Mouse (Mus musculus) ES-Bruce4 (cell line): ENCODE measurements around the gene Dnpep. TPM values are rescaled to one million over a fixed set of nuclear protein-coding genes. Genes with fewer than 3 reads are reported as not detected.

Experiments used
- H3K27ac ChIP-seq: 2 replicates; pipeline ENCODE4 v1.5.1; 2012; ENCODE audit warnings: low read length, inconsistent platforms; ENCODE audit not compliant: insufficient read depth
- H3K27me3 ChIP-seq: 2 replicates; pipeline ENCODE4 v1.6.1; 2012; ENCODE audit warnings: mild to moderate bottlenecking, low read length, inconsistent platforms; ENCODE audit not compliant: control insufficient read depth, poor library complexity, insufficient read depth, severe bottlenecking
- H3K36me3 ChIP-seq: 2 replicates; pipeline ENCODE4 v1.6.1; 2012; ENCODE audit warnings: inconsistent platforms, mild to moderate bottlenecking, low read length, moderate library complexity; ENCODE audit not compliant: control insufficient read depth, poor library complexity, insufficient read depth, severe bottlenecking
- H3K4me1 ChIP-seq: one replicate; pipeline ENCODE4 v1.8.1; 2011; ENCODE audit warnings: low read length; ENCODE audit not compliant: control insufficient read depth, insufficient read depth
- H3K4me3 ChIP-seq: 2 replicates; pipeline ENCODE4 v1.5.1; 2011; ENCODE audit warnings: low read depth, mild to moderate bottlenecking, low read length
- H3K9ac ChIP-seq: 2 replicates; pipeline ENCODE4 v1.6.1; 2012; ENCODE audit warnings: low read depth, mild to moderate bottlenecking, inconsistent platforms; ENCODE audit not compliant: poor library complexity, severe bottlenecking
- H3K9me3 ChIP-seq: replicated peaks from 2 replicates; pipeline ENCODE4 v1.6.1; 2012; ENCODE audit warnings: mild to moderate bottlenecking, low read length, inconsistent platforms; ENCODE audit not compliant: control insufficient read depth, poor library complexity, insufficient read depth, severe bottlenecking
- CTCF ChIP-seq: IDR thresholded peaks from one replicate; pipeline ENCODE4 v1.8.1; 2011; ENCODE audit warnings: low read depth, low read length
- EP300 ChIP-seq: IDR thresholded peaks from 2 replicates; pipeline ENCODE4 v1.6.1; 2011; ENCODE audit warnings: low read depth, low read length; ENCODE audit not compliant: insufficient read depth
- POLR2A ChIP-seq: IDR thresholded peaks from one replicate; pipeline ENCODE4 v1.8.1; 2011; ENCODE audit warnings: low read length; ENCODE audit not compliant: insufficient read depth
- polyA plus RNA-seq: library from polyadenylated mRNA; stranded (reverse); fragments of >200 nt; gene quantifications from 2 replicates; pipeline ENCODE4 v1.2.4, GENCODE M21; 2011; ENCODE audit warnings: low read depth; ENCODE audit not compliant: missing spikeins, insufficient read depth, insufficient read length

Dnpep gene
- 104 and 105 TPM in 2 replicates for polyA plus RNA-seq

GRCm38 (mm10) chr1:75317241-75318201 is at the start of gene Dnpep:
TSS of gene Dnpep (minus strand) at chr1:75317990.
- H3K27me3 ChIP-seq, result no peaks in the 10 kb centered on the region
- H3K4me3 ChIP-seq, result peak within 1 kb of the TSS; percentile 86
- peak within 1 kb of the TSS; percentile 66 for H3K27ac ChIP-seq
- peaks cover 2% of the 10 kb centered on the region for H3K4me1 ChIP-seq
- H3K9ac ChIP-seq, result peak within 1 kb of the TSS; percentile 76
- H3K9me3 ChIP-seq, result no peaks in the 10 kb centered on the region
- TF ChIP-seq POLR2A (no peak), CTCF (peak; percentile 54)
- no peaks in the 10 kb centered on the region; the same call in 1 of the 2 replicates for H3K36me3 ChIP-seq

GRCm38 (mm10) chr1:75365510-75366137 is 47.8 kb upstream of the Dnpep start:
- no peaks in the 10 kb centered on the region for H3K27me3 ChIP-seq

GRCm38 (mm10) chr1:75363868-75364267 is 46.1 kb upstream of the Dnpep start:
- H3K4me3 ChIP-seq, result no peak overlapping the region
- H3K36me3 ChIP-seq, result no peaks in the 10 kb centered on the region
- no peaks in the 10 kb centered on the region for H3K9me3 ChIP-seq
- TF ChIP-seq EP300 (no peak), POLR2A (no peak), CTCF (no peak)
- H3K4me1 ChIP-seq, result peaks cover 3% of the 10 kb centered on the region
- H3K27ac ChIP-seq, result no peak overlapping the region
- no peaks in the 10 kb centered on the region for H3K27me3 ChIP-seq
- no peak overlapping the region for H3K9ac ChIP-seq

More at GRCm38 (mm10) chr1:75365510-75366137, 47.8 kb upstream of the Dnpep start:
- no peak overlapping the region for H3K4me3 ChIP-seq
- no peaks in the 10 kb centered on the region for H3K9me3 ChIP-seq
- TF ChIP-seq POLR2A (no peak), CTCF (no peak)
- no peaks in the 10 kb centered on the region for H3K36me3 ChIP-seq
- H3K27ac ChIP-seq, result no peak overlapping the region
- no peak overlapping the region for H3K9ac ChIP-seq
- H3K4me1 ChIP-seq, result no peaks in the 10 kb centered on the region

- Histone ChIP-seq H3K9ac (no peak overlapping the region), H3K27me3 (no peaks in the 10 kb centered on the region), H3K36me3 (no peaks in the 10 kb centered on the region), H3K27ac (peak overlapping the region; percentile 24; the same call in 1 of the 2 replicates), H3K4me3 (peak overlapping the region; percentile 43), H3K4me1 (peaks cover 3% of the 10 kb centered on the region), H3K9me3 (no peaks in the 10 kb centered on the region)
- TF ChIP-seq POLR2A (no peak), CTCF (no peak)
Observed at GRCm38 (mm10) chr1:75361750-75362149, 44.0 kb upstream of the Dnpep start.

- no peak overlapping the region for H3K4me3 ChIP-seq
- peak overlapping the region; percentile 31; the same call in 1 of the 2 replicates for H3K9ac ChIP-seq
- no peaks in the 10 kb centered on the region for H3K27me3 ChIP-seq
- no peak for TF ChIP-seq POLR2A
- TF ChIP-seq EP300, result no peak
- no peak overlapping the region for H3K27ac ChIP-seq
- H3K9me3 ChIP-seq, result no peaks in the 10 kb centered on the region
- H3K36me3 ChIP-seq, result no peaks in the 10 kb centered on the region
- peaks cover 3% of the 10 kb centered on the region for H3K4me1 ChIP-seq
Observed at GRCm38 (mm10) chr1:75361123-75361522, 43.3 kb upstream of the Dnpep start.
